Mouse (Mus musculus) neural tube, embryonic 12.5 days (tissue): ENCODE results near the gene Gprc5a. TPM values are rescaled to one million over a fixed set of nuclear protein-coding genes. Genes with fewer than 3 reads are reported as not detected.

Experiments used
- ATAC-seq: fragments of 200-750 bp; cut with Nextera tagmentation; 2 replicates; pipeline ENCODE4 v1.8.0; 2017; ENCODE audit warnings: low read depth, mild to moderate bottlenecking, moderate TSS enrichment, moderate library complexity; ENCODE audit not compliant: low FRiP score
- H3K27ac ChIP-seq: fragments of 300-500 bp; sonication (generic); 2 replicates; pipeline ENCODE4 v1.5.1; 2016
- H3K27me3 ChIP-seq: fragments of 300-500 bp; sonication (generic); replicated peaks from 2 replicates; pipeline ENCODE4 v1.6.1; 2016; ENCODE audit warnings: mild to moderate bottlenecking
- H3K36me3 ChIP-seq: fragments of 300-500 bp; sonication (generic); 2 replicates; pipeline ENCODE4 v1.6.1; 2016; ENCODE audit warnings: mild to moderate bottlenecking
- H3K4me1 ChIP-seq: fragments of 300-500 bp; sonication (generic); 2 replicates; pipeline ENCODE4 v1.6.1; 2016
- H3K4me2 ChIP-seq: fragments of 300-500 bp; sonication (generic); replicated peaks from 2 replicates; pipeline ENCODE4 v1.6.1; 2016; ENCODE audit warnings: mild to moderate bottlenecking
- H3K4me3 ChIP-seq: fragments of 300-500 bp; sonication (generic); 2 replicates; pipeline ENCODE4 v1.5.1; 2016
- H3K9ac ChIP-seq: fragments of 300-500 bp; sonication (generic); 2 replicates; pipeline ENCODE4 v1.6.1; 2016; ENCODE audit warnings: mild to moderate bottlenecking
- H3K9me3 ChIP-seq: fragments of 300-500 bp; sonication (generic); 2 replicates; pipeline ENCODE4 v1.6.1; 2016; ENCODE audit warnings: mild to moderate bottlenecking
- WGBS: fragments of 180-500 bp; shearing (Covaris S2); methylation state at CpG from one replicate; pipeline ENCODE4 v1.1.7; 2016; 5-methylcytosine and 5-hydroxymethylcytosine counted together
- polyA plus RNA-seq: library from polyadenylated mRNA; unstranded; fragments of >200 nt; fragmentation: Nextera tagmentation; extraction: Ambion mirVana; gene quantifications from 2 replicates; pipeline ENCODE4 v1.2.1, GENCODE M21; 2016

Gene Gprc5a
- polyA plus RNA-seq, 1 experiment from 2014 or later, result 3.3 TPM

DNA sequence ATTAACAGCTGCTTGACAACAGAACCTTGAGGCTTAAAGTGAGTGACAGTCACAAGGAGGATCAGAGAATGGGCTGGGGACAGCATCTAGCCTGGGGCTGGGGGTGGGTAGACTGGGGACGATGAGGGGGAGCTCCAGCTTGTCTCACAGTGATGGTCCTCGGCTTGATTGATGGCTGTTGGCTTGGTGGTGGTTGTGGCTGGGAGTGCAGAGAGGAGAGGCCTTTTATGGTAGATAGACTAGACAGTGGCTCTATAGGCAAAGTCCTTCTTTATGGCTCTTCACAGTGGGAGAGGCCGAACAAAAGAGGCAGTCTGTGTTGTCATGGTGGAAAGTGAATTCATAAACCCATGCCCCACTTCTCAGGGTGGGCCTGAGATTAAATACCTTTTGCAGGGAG, 10.8 kb downstream of the Gprc5a start:
- Histone ChIP-seq H3K4me1 (0 out of 2 replicates have a peak, but pooled peaks cover 5% of the 10 kb centered on the region), H3K36me3 (no peaks in the 10 kb centered on the region), H3K4me3 (no peak overlapping the region), H3K27me3 (no peaks in the 10 kb centered on the region), H3K27ac (no peak overlapping the region), H3K9ac (no peak overlapping the region), H3K4me2 (no peak overlapping the region), H3K9me3 (no peaks in the 10 kb centered on the region)
- 10% methylated on average over 3 of the region's 3 CpGs for WGBS
- ATAC-seq, result 0 out of 2 replicates have a peak, but pooled peaks have one; percentile 50

- Histone ChIP-seq H3K4me3 (no peak overlapping the region), H3K27ac (no peak overlapping the region), H3K4me1 (0 out of 2 replicates have a peak, but pooled peaks cover 5% of the 10 kb centered on the region), H3K9ac (no peak overlapping the region), H3K4me2 (no peak overlapping the region), H3K27me3 (no peaks in the 10 kb centered on the region), H3K36me3 (no peaks in the 10 kb centered on the region), H3K9me3 (no peaks in the 10 kb centered on the region)
- no peak for ATAC-seq
- 53% methylated on average over 12 of the region's 12 CpGs for WGBS
These were observed 13.0 kb downstream of the Gprc5a start for GRCm38 (mm10) chr6:135078420-135078819.

DNA sequence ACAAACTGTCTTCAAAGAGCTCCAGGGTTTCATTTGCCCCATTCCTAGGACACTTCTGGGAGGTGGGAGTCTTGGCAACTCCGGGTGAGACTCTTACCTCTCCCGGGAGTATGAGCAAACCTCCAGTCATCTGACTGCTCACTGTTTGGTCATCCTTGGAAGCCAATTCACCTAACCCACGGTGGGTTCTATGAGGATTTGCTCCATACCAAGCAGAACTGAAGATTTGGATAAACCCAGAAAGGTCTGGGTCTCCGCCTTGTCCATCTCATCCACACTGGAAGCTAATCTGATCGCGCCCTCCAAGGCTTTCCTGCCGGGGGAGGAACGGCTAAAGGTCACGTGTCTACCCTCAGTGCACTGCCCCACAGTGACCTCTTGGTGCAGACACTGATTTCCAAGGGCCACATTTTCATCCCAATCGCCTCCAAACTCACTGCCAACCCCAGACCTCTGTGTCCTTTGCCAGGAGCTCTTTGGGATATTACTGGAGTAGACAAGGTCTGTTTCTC, 18.6 kb downstream of the Gprc5a start:
- no peak for ATAC-seq
- 77% methylated on average over 10 of the region's 10 CpGs for WGBS
- Histone ChIP-seq H3K9ac (no peak overlapping the region), H3K9me3 (no peaks in the 10 kb centered on the region), H3K27ac (no peak overlapping the region), H3K36me3 (no peaks in the 10 kb centered on the region), H3K27me3 (no peaks in the 10 kb centered on the region), H3K4me1 (peaks cover 4% of the 10 kb centered on the region; the same call in 1 of the 2 replicates), H3K4me2 (no peak overlapping the region), H3K4me3 (no peak overlapping the region)

GRCm38 (mm10) chr6:135085703-135086102, 20.3 kb downstream of the Gprc5a start:
- Histone ChIP-seq H3K4me2 (no peak overlapping the region), H3K27me3 (no peaks in the 10 kb centered on the region), H3K4me3 (no peak overlapping the region), H3K9ac (no peak overlapping the region), H3K27ac (no peak overlapping the region), H3K9me3 (no peaks in the 10 kb centered on the region), H3K4me1 (peaks cover 4% of the 10 kb centered on the region; the same call in 1 of the 2 replicates), H3K36me3 (no peaks in the 10 kb centered on the region)
- WGBS, result 77% methylated on average over 1 of the region's 1 CpGs
- no peak for ATAC-seq

DNA sequence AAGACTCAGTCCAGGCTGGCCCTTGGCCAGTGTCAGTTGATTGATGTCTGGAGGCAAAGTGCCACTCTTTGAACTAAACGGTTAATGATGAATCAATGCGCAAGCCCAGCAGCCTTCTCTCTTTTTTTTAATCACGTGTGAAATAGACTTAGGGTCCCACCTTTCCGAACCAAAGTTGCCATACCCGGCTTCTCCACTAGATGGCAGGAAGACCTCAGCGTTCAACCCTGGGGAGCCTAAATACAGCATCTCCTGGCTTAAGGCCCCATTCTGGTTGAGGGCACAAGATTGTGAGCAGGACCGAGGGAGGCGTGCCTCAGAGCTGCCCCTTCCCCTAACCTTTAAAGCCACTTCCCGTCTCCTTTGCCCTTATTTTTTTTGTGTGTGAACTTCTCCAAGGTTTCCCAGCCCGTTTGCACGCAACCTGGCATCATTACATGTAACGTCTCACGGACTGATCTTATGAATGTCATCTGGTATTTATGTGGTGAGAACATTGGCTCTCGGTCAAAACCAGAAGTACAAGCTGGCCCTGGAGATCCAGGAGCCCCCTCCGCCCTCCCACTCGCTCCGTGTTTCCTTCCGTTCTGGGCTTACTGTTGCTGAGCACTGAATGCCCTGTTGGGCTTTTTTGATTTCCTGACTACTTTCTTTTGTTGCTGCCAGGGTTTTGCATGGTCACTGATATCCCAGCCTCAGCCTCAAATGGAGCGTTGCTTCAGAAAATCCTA, 22.4 kb downstream of the Gprc5a start:
- WGBS, result 31% methylated on average over 19 of the region's 19 CpGs
- Histone ChIP-seq H3K27ac (no peak overlapping the region), H3K4me1 (peaks cover 4% of the 10 kb centered on the region; the same call in 1 of the 2 replicates), H3K27me3 (no peaks in the 10 kb centered on the region), H3K9me3 (no peaks in the 10 kb centered on the region), H3K4me2 (peak overlapping the region; percentile 41), H3K4me3 (no peak overlapping the region), H3K36me3 (no peaks in the 10 kb centered on the region), H3K9ac (no peak overlapping the region)
- ATAC-seq, result peak; percentile 75; the same call in 1 of the 2 replicates

DNA sequence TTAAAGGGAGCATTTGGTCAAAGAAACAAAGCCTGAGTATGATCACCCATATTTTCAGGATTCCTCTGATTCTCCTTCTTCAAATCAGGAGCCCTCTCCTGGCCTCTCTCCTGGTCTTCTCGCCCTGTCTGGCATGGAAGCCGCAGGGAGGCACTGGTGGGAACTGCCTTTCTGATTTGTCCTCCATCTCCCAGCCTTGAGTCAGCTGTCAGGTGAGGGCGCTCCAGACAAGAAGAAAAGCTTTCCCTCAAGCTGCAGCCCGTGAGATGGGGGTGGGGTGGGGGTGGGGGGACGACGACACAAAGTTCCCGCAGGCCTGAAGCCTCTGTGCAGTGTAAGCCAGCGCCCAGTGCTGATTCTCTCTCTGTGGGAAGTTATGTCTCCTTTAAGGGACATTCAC, 24.3 kb downstream of the Gprc5a start:
- Histone ChIP-seq H3K4me3 (no peak overlapping the region), H3K4me2 (no peak overlapping the region), H3K4me1 (peaks cover 4% of the 10 kb centered on the region; the same call in 1 of the 2 replicates), H3K9me3 (no peaks in the 10 kb centered on the region), H3K36me3 (no peaks in the 10 kb centered on the region), H3K27me3 (no peaks in the 10 kb centered on the region), H3K9ac (no peak overlapping the region), H3K27ac (no peak overlapping the region)
- 24% methylated on average over 8 of the region's 8 CpGs for WGBS
- no peak for ATAC-seq

DNA sequence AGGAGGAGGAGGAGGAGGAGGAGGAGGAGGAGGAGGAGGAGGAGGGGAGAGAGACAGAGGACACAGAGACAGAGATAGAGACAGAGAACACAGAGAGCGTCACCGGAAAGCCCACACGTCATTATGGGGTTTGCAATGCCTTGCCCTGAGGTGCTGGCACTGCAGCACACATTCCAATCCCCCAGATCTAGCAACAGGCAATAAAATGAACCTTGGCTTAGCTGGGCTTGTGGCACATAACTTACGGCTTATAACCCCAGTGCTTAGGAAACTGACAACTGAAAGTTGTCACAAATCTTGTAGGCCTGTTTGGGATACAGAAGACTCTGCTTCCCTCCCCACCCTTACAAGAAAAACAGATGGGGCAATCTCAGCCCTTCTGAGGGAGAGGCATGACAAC, 25.2 kb downstream of the Gprc5a start:
- no peak overlapping the region for H3K4me3 ChIP-seq
- H3K27me3 ChIP-seq, result no peaks in the 10 kb centered on the region
- H3K27ac ChIP-seq, result no peak overlapping the region
- no peak overlapping the region for H3K4me2 ChIP-seq
- no peak overlapping the region for H3K9ac ChIP-seq
- peaks cover 4% of the 10 kb centered on the region; the same call in 1 of the 2 replicates for H3K4me1 ChIP-seq
- H3K36me3 ChIP-seq, result no peaks in the 10 kb centered on the region
- no peaks in the 10 kb centered on the region for H3K9me3 ChIP-seq
- ATAC-seq, result no peak
- 40% methylated on average over 4 of the region's 4 CpGs for WGBS

- Histone ChIP-seq H3K36me3 (no peaks in the 10 kb centered on the region), H3K9ac (no peak overlapping the region), H3K27ac (no peak overlapping the region), H3K27me3 (no peaks in the 10 kb centered on the region), H3K4me3 (no peak overlapping the region), H3K9me3 (no peaks in the 10 kb centered on the region), H3K4me2 (no peak overlapping the region), H3K4me1 (peaks cover 3% of the 10 kb centered on the region)
- no peak for ATAC-seq
- 85% methylated on average over 12 of the region's 12 CpGs for WGBS
These were observed 27.5 kb downstream of the Gprc5a start for GRCm38 (mm10) chr6:135092798-135093470.

- no peak for ATAC-seq
- Histone ChIP-seq H3K9ac (no peak overlapping the region), H3K4me3 (no peak overlapping the region), H3K36me3 (no peaks in the 10 kb centered on the region), H3K27ac (no peak overlapping the region), H3K4me2 (no peak overlapping the region), H3K9me3 (no peaks in the 10 kb centered on the region), H3K4me1 (peaks cover 4% of the 10 kb centered on the region; the same call in 1 of the 2 replicates), H3K27me3 (peaks cover 4% of the 10 kb centered on the region; the same call in 1 of the 2 replicates)
- WGBS, result 82% methylated on average over 15 of the region's 15 CpGs
These were observed 35.5 kb downstream of the Gprc5a start for GRCm38 (mm10) chr6:135100787-135101472.

- Histone ChIP-seq H3K27ac (no peak overlapping the region), H3K4me1 (peaks cover 4% of the 10 kb centered on the region; the same call in 1 of the 2 replicates), H3K4me3 (no peak overlapping the region), H3K4me2 (no peak overlapping the region), H3K36me3 (no peaks in the 10 kb centered on the region), H3K9ac (no peak overlapping the region), H3K9me3 (no peaks in the 10 kb centered on the region), H3K27me3 (peaks cover 4% of the 10 kb centered on the region; the same call in 1 of the 2 replicates)
- ATAC-seq, result no peak
- 79% methylated on average over 5 of the region's 5 CpGs for WGBS
These were observed 37.4 kb downstream of the Gprc5a start for GRCm38 (mm10) chr6:135102736-135103303.

DNA sequence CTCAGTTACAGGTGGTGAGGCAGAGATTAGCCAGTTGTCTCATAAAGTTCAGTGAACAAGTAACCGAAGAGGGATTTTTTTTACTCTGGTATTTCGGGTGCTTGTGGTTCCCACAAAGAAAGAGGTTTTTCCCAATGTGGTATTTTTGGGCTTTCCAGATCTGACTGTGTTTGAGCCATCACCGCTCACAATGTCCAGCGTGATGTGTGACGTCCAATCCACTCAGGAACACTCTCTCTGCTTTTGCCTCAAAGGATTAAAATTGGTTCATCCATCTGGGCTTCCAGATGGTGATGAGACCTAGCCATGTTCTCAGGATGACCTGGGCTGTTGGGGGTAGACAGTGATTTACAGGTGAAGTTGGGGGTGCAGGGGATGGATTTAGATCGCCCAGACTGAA, 41.6 kb downstream of the Gprc5a start:
- no peaks in the 10 kb centered on the region for H3K36me3 ChIP-seq
- no peak overlapping the region for H3K9ac ChIP-seq
- H3K9me3 ChIP-seq, result no peaks in the 10 kb centered on the region
- 90% methylated on average over 6 of the region's 6 CpGs for WGBS
- no peak for ATAC-seq
- H3K27me3 ChIP-seq, result peaks cover 4% of the 10 kb centered on the region; the same call in 1 of the 2 replicates
- peaks cover 6% of the 10 kb centered on the region; the same call in 1 of the 2 replicates for H3K4me1 ChIP-seq
- no peak overlapping the region for H3K27ac ChIP-seq
- H3K4me3 ChIP-seq, result no peak overlapping the region
- H3K4me2 ChIP-seq, result no peak overlapping the region
